Mouse (Mus musculus) WW6 (cell line): Measurements from ENCODE around the gene Dnase1l3.

ENCODE experiments used
- DNase-seq: peaks from one replicate; pipeline ENCODE4 v3.0.0-alpha.2; 2013; ENCODE audit warnings: low read depth, low spot score

The Dnase1l3 gene

GRCm38 (mm10) chr14:7994271-7994767 is at the start of gene Dnase1l3:
Dnase1l3 (minus strand) TSS chr14:7994573.
- no peak for DNase-seq

GRCm38 (mm10) chr14:8042577-8042976 is 48.2 kb upstream of the Dnase1l3 start:
- DNase-seq: no peak

GRCm38 (mm10) chr14:8042120-8042519 is 47.7 kb upstream of the Dnase1l3 start:
- no peak for DNase-seq

GRCm38 (mm10) chr14:8040911-8041678 is 46.7 kb upstream of the Dnase1l3 start:
- no peak for DNase-seq

- DNase-seq: no peak
Observed at GRCm38 (mm10) chr14:8040179-8040578, 45.8 kb upstream of the Dnase1l3 start.

GRCm38 (mm10) chr14:8038791-8039448 is 44.5 kb upstream of the Dnase1l3 start:
- DNase-seq: no peak

- no peak for DNase-seq
Observed at GRCm38 (mm10) chr14:8038150-8038549, 43.8 kb upstream of the Dnase1l3 start.

GRCm38 (mm10) chr14:8036406-8036805 is 42.0 kb upstream of the Dnase1l3 start:
- DNase-seq: no peak

- no peak for DNase-seq
Observed at GRCm38 (mm10) chr14:8035951-8036350, 41.6 kb upstream of the Dnase1l3 start.

- DNase-seq: no peak
Observed at GRCm38 (mm10) chr14:8034561-8034960, 40.2 kb upstream of the Dnase1l3 start.

GRCm38 (mm10) chr14:8032087-8032944 is 37.9 kb upstream of the Dnase1l3 start:
- DNase-seq: no peak

GRCm38 (mm10) chr14:8030535-8030934 is 36.2 kb upstream of the Dnase1l3 start:
- no peak for DNase-seq

GRCm38 (mm10) chr14:8029752-8030151 is 35.4 kb upstream of the Dnase1l3 start:
- no peak for DNase-seq

- DNase-seq: no peak
Observed at GRCm38 (mm10) chr14:8028086-8028485, 33.7 kb upstream of the Dnase1l3 start.

- DNase-seq: no peak
Observed at GRCm38 (mm10) chr14:8026769-8027531, 32.6 kb upstream of the Dnase1l3 start.

GRCm38 (mm10) chr14:8024936-8025335 is 30.6 kb upstream of the Dnase1l3 start:
- DNase-seq: no peak

- DNase-seq: no peak
Observed at GRCm38 (mm10) chr14:8024469-8024868, 30.1 kb upstream of the Dnase1l3 start.

GRCm38 (mm10) chr14:8020546-8020945 is 26.2 kb upstream of the Dnase1l3 start:
- no peak for DNase-seq

GRCm38 (mm10) chr14:8020011-8020410 is 25.6 kb upstream of the Dnase1l3 start:
- DNase-seq: no peak

- no peak for DNase-seq
Observed at GRCm38 (mm10) chr14:8016951-8017350, 22.6 kb upstream of the Dnase1l3 start.

GRCm38 (mm10) chr14:8016276-8016675 is 21.9 kb upstream of the Dnase1l3 start:
- DNase-seq: no peak
